Mouse (Mus musculus) spleen, adult 2 months (tissue): ENCODE results near the gene Dmrtc2. TPM values are rescaled to one million over a fixed set of nuclear protein-coding genes. Genes with fewer than 3 reads are reported as not detected.

Experiments used
- DNase-seq, 2 experiments: peaks; one replicate each; pipeline versions ENCODE4 v3.0.0 to v3.0.0-alpha.2; 2012 to 2021; ENCODE audit warnings: low spot score in 2 of 2, low read depth in 1 of 2
- H3K27ac ChIP-seq: fragments of 200-500 bp; 2 replicates; pipeline ENCODE4 v1.5.1; 2012; ENCODE audit warnings: low read length, inconsistent platforms; ENCODE audit not compliant: insufficient read depth
- H3K27me3 ChIP-seq: fragments of 200-500 bp; 2 replicates; pipeline ENCODE4 v1.6.1; 2012; ENCODE audit warnings: mild to moderate bottlenecking, moderate library complexity, low read length, inconsistent platforms; ENCODE audit not compliant: control insufficient read depth, insufficient read depth
- H3K36me3 ChIP-seq: fragments of 200-500 bp; 2 replicates; pipeline ENCODE4 v1.6.1; 2012; ENCODE audit warnings: mild to moderate bottlenecking, low read length, inconsistent platforms; ENCODE audit not compliant: control insufficient read depth, insufficient read depth
- H3K4me1 ChIP-seq: fragments of 200-500 bp; 2 replicates; pipeline ENCODE4 v1.6.1; 2011; ENCODE audit warnings: inconsistent platforms; ENCODE audit not compliant: control insufficient read depth, insufficient read depth, insufficient read length
- H3K4me3 ChIP-seq: fragments of 200-500 bp; 2 replicates; pipeline ENCODE4 v1.5.1; 2011; ENCODE audit warnings: mild to moderate bottlenecking, inconsistent platforms; ENCODE audit not compliant: insufficient read depth, insufficient read length; ENCODE audit errors: extremely low read depth
- CTCF ChIP-seq: fragments of 200-500 bp; IDR thresholded peaks from 2 replicates; pipeline ENCODE4 v1.5.1; 2011; ENCODE audit warnings: mild to moderate bottlenecking, inconsistent platforms; ENCODE audit not compliant: insufficient read depth, insufficient read length, insufficient replicate concordance; ENCODE audit errors: extremely low read depth
- POLR2A ChIP-seq: fragments of 200-500 bp; IDR thresholded peaks from 2 replicates; pipeline ENCODE4 v1.6.1; 2011; ENCODE audit warnings: low read depth, low read length, inconsistent platforms
- WGBS: fragments of 180-500 bp; shearing (Covaris S2); methylation state at CpG from one replicate; pipeline ENCODE4 v1.1.7; 2018; 5-methylcytosine and 5-hydroxymethylcytosine counted together
- polyA plus RNA-seq: library from polyadenylated mRNA; depleted of rRNA; stranded (reverse); fragments of >200 nt; gene quantifications from 2 replicates; pipeline ENCODE4 v1.2.3, GENCODE M21; 2012

The Dmrtc2 gene
- polyA plus RNA-seq, 1 experiment, result not detected

GRCm38 (mm10) chr7:24852557-24853232, 17.2 kb upstream of the Dmrtc2 start:
- no peak overlapping the region for H3K4me3 ChIP-seq

DNA sequence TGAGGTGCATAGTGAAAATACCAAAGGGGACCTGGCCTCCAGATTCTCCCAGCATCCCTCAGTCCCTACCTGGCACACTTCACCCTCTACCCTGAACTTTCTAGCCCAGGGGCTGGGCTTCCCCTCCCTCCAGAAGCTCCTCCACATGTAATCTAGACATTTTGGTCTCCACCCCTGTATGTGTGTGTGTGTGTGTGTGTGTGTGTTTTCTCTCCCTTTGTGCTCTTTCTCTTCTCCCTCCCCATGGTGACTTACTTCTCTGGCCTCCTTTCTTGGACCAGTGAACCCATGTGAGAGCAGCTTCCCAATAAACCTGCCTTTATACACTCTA, 16.7 kb upstream of the Dmrtc2 start:
- H3K4me1 ChIP-seq, result no peaks in the 10 kb centered on the region; the same call in 1 of the 2 replicates
- DNase-seq, result no peak
- no peak for TF ChIP-seq CTCF
- no peak for TF ChIP-seq POLR2A
- H3K27ac ChIP-seq, result peak overlapping the region; percentile 24; the same call in 1 of the 2 replicates
- H3K27me3 ChIP-seq, result no peaks in the 10 kb centered on the region
- no peaks in the 10 kb centered on the region for H3K36me3 ChIP-seq
- no peak overlapping the region for H3K4me3 ChIP-seq

More at GRCm38 (mm10) chr7:24852557-24853232, 17.2 kb upstream of the Dmrtc2 start:
- TF ChIP-seq POLR2A (no peak), CTCF (no peak)
- Histone ChIP-seq H3K27me3 (no peaks in the 10 kb centered on the region), H3K27ac (peak overlapping the region; percentile 24; the same call in 1 of the 2 replicates), H3K4me1 (no peaks in the 10 kb centered on the region; the same call in 1 of the 2 replicates), H3K36me3 (no peaks in the 10 kb centered on the region)
- WGBS, result 60% methylated on average over 8 of the region's 8 CpGs
- DNase-seq, result no peak

- no peak for TF ChIP-seq POLR2A
- no peak for TF ChIP-seq CTCF
- 67% methylated on average over 7 of the region's 7 CpGs for WGBS
- no peaks in the 10 kb centered on the region for H3K27me3 ChIP-seq
- H3K4me3 ChIP-seq, result no peak overlapping the region
- DNase-seq, result no peak
- H3K4me1 ChIP-seq, result no peaks in the 10 kb centered on the region; the same call in 1 of the 2 replicates
- no peaks in the 10 kb centered on the region for H3K36me3 ChIP-seq
- no peak overlapping the region; the same call in 1 of the 2 replicates for H3K27ac ChIP-seq
Observed at GRCm38 (mm10) chr7:24853695-24854094, 16.2 kb upstream of the Dmrtc2 start.

- Histone ChIP-seq H3K36me3 (no peaks in the 10 kb centered on the region), H3K27me3 (no peaks in the 10 kb centered on the region), H3K4me3 (no peak overlapping the region), H3K27ac (no peak overlapping the region), H3K4me1 (no peaks in the 10 kb centered on the region)
- TF ChIP-seq CTCF (no peak), POLR2A (no peak)
- whole genome bisulfite sequencing, result 48% methylated on average over 6 of the region's 6 CpGs
- no peak for DNase-seq
Observed at GRCm38 (mm10) chr7:24856460-24857120, 13.3 kb upstream of the Dmrtc2 start.

- no peak for DNase-seq
- no peaks in the 10 kb centered on the region for H3K4me1 ChIP-seq
- TF ChIP-seq POLR2A, result no peak
- TF ChIP-seq CTCF, result no peak
- WGBS, result 73% methylated on average over 5 of the region's 5 CpGs
- no peaks in the 10 kb centered on the region for H3K27me3 ChIP-seq
- no peak overlapping the region for H3K4me3 ChIP-seq
- H3K27ac ChIP-seq, result no peak overlapping the region; the same call in 1 of the 2 replicates
- H3K36me3 ChIP-seq, result no peaks in the 10 kb centered on the region
Observed at GRCm38 (mm10) chr7:24859234-24859633, 10.6 kb upstream of the Dmrtc2 start.

GRCm38 (mm10) chr7:24861913-24862312, 7.9 kb upstream of the Dmrtc2 start, which contains the start of gene Gm9844:
TSS of gene Gm9844 (plus strand) at chr7:24862213.
- 93% methylated on average over 7 of the region's 7 CpGs for WGBS
- H3K27me3 ChIP-seq, result no peaks in the 10 kb centered on the region
- no peaks in the 10 kb centered on the region for H3K36me3 ChIP-seq
- H3K4me3 ChIP-seq, result no peak within 1 kb of the TSS
- DNase-seq, result no peak
- no peak for TF ChIP-seq POLR2A
- H3K4me1 ChIP-seq, result no peaks in the 10 kb centered on the region
- no peak within 1 kb of the TSS for H3K27ac ChIP-seq

DNA sequence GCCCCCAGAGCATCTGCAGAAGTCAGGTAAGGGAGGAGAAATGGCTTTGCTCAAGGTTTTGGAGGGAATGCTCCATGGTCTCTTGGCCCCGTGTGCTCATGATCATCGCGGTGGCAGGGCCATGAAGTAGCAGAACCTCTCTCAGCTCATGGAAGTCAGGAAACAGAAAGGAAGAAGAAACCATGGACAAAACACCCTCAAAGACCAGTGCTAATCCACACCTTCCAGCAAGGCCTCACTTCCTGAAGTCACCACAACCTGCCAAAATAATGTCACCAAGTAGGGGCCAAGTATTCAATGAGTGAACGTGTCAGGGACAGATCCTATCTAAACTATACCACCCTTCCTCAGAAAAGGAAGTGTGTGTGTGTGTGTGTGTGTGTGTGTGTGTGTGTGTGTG, 7.0 kb upstream of the Dmrtc2 start:
- Histone ChIP-seq H3K4me1 (no peaks in the 10 kb centered on the region), H3K27ac (no peak overlapping the region), H3K36me3 (no peaks in the 10 kb centered on the region), H3K4me3 (no peak overlapping the region), H3K27me3 (no peaks in the 10 kb centered on the region)
- WGBS, result 43% methylated on average over 4 of the region's 4 CpGs
- no peak for DNase-seq
- TF ChIP-seq POLR2A, result no peak
